Mouse (Mus musculus): ENCODE data around the gene Scgb2a2.
"Not testable (repeated sequence)": the region's sequence is repeated elsewhere in the genome, so short reads cannot be mapped to it uniquely, and the experiment has no call there.

Scgb2a2 gene

DNA sequence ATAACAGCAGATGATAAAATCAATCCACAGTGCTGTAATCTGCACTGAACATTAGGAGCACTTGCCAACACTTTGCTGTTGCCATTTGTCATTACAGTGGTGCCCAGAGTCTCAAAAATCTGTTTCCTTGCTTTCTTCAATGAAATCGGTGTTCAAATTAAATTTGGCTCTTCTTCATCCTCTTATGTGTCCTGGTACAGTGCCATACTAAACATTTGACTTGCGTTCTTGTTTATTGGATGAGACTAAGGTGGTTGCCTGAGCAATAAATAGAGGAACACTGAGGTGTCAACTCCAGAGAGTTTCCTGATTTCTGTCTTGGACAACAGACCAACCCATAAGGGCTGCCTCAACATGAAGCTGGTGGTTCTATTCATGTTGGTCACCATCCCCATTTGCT, at the start of gene Scgb2a2:
TSS of gene Scgb2a2 (plus strand) at position 301 of the 400 bp plus-strand sequence.
- DNase-seq (ENCODE audit: low spot score), result no peak

DNA sequence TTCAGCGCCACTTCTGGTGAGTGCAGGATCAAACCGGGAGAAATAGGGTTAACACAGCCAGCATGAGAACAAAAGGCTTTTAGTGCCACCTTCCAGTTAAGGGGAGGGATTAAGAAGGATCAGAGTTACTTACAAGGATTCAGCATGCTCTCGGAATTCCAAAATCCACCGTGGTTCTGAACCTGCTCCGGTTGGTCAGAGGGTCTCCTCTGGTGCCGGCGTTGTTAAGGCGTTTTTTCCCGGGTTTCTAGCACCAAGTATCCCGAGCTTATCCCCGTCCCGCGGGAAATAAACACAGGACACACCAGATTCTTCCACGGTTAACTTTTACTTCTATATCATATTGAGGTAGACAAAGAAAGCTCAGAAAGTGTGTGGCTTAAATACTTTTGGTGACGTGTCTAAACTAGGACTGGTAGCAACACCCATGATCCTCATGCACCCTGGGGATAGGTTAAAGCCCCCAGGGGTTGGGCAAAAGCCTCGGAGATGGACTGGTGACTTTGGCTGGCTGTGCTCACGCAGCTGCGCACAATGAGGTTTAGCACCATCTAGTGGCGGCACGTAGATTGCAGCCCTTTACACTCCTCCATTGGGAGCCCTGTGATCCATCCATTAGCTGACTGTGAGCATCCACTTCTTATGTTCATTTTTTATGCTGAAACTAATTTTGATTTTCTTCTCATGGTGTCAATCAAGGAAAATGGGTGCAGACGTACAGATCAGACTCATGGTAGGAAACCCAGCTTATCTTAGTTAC, 10.6 kb upstream of the Scgb2a2 start:
- peak; percentile 60 for DNase-seq (ENCODE audit: low spot score)

DNA sequence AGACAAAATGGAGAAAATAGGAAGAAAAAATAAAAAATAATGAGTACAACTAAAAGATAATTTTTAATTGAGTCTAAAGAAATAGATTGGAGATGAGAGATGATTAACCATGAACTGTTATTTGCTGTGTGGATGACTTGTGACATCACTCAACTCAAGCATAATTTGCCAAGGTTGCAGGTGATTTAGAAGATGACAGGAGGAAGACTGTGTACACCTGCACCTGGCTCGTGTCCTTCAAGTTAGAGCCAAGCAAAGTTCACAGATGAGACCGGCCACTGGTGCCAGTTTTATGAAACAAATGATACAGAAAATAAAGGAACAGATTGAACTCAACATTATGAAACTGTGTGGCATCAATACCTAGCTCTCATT, 10.0 kb upstream of the Scgb2a2 start:
- DNase-seq (ENCODE audit: low spot score), result no peak

DNA sequence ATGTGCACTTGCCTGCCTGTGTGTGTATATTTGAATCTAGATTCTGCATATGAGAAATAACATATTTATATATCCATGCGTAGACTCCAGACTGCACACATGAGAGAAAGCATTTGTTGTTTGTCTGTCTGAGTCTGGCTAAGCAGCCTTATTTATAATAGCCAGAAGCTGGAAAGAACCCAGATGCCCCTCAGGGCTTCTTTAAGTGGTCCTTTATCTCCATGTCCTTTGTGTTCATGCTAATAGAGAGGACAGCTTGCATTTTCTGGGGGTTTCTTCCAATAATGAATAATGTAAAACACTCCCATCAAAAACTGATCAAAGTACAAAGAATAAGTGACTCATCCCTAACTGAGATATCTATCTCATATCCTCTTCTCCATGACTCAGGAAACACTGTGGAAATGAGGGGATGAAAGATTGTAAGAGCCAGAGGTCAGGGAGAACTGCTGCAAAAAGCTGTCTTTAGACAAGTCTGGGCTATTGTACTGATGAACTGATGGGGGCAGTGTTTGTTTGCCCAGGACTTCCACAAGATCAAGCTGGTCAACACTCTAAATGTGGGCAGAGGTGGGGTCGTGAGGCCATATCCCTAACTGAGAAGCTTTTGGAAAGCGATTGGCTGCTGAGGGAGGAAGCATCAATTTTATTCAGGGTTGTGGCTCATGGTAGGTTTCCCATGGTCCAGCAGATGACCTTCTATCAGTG, 2.2 kb downstream of the Scgb2a2 start:
- DNase-seq (ENCODE audit: low spot score), result not testable (repeated sequence)

DNA sequence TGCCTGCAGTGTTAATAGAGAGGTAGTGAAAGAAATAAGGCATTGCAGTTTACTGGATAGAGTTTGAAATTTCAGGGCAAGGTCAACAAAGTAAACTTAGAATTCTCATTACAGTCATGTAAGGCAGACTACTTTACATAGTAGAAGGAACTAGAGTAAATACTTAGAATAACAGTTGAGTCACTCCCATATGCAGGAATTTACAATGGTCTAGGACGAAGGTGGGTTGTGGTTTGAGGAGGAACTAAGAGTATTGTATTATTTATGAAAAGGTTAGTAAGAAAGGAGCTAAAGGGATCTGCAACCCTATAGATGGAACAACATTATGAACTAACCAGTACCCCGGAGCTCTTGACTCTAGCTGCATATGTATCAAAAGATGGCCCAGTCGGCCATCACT, 13.5 kb downstream of the Scgb2a2 start:
- DNase-seq (ENCODE audit: low spot score), result not testable (repeated sequence)

DNA sequence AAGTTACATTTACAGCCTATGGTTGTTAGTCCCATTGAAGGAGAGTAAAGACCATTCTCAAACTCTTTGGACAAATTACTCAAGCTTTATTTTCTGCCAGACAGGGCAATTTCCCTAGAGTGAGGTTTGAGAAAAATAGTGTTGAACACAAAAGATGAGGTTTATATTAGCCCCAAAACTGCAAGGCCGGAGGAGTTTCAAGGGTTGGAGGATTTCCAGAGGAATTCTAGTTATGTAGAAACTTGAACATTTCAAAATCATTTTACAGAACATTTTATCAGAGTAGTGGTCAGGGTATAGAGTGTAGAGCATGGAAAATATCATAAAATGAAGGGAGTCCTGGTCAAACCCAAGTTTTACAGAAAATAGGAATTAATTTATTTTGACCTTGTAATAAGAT, 17.5 kb downstream of the Scgb2a2 start:
- DNase-seq (ENCODE audit: low spot score), result no peak

DNA sequence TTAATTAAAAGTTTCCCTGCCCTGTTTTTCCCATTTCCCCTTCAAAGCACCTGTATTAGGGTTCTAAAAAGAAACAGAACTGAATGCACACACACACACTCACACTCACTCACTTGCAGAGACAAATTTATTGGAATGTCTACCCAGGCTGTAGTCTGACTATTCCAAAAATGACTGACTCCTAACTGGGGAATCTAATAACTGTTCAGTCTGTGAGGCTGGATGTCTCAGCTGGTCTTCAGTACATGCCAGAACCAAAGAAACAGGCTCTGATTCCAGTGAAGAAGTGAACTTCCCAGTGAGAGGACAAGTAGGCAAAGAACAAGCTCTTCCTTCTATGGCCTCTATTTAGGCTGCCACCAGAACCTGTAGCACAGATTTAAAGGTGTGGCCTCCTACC, 18.1 kb downstream of the Scgb2a2 start:
- DNase-seq (ENCODE audit: low spot score), result no peak

DNA sequence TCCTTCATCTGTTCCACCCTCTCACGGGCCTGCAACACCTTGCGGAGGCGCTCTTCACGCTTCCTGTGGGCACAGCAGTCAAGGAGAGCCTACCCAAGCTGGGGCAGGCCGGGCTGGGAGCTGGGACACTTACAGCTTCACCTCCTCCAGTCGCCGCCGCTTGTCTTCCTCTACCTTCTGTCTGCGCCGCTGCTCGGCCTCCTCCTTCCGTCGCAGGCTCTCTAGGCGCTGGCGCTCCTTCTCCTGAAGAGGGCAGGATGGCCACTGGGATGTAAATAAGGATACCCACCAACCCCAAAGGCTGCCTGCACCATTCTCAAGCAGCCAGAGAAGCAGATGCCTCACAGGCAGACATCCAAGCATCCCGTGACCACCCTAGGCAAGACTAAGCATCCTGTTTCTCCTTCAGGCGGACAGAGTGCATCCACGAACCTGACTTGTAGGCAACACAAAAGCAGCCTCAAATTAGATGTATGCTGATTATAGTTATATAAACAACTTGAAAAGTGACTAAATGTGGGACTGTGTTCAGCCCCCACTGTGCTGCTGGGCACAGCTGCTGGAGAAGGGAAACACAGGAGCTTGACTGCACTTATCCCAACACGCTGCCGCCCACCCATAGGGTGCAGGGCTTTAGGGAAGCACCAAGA, 30.9 kb downstream of the Scgb2a2 start:
- DNase-seq (ENCODE audit: low spot score), result no peak

DNA sequence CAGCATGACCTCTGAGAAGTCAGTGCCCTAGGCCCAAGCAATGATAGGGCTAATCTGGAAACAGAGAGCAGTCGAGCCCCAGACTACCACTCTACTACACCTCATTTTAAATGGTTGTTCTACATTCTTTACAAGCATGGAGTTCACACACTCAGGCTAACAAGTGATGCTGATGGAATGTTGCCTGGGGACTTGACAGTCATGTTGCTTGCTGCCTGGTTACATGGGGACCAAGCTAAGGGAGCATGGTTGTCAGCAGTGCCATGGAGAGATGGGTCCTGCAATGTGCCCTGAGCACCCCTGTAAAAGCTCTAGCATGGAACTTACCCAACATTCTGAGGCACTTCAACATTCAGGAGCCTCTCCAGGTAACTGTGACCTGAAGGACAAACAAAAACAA, 39.0 kb downstream of the Scgb2a2 start:
- no peak for DNase-seq (ENCODE audit: low spot score)

DNA sequence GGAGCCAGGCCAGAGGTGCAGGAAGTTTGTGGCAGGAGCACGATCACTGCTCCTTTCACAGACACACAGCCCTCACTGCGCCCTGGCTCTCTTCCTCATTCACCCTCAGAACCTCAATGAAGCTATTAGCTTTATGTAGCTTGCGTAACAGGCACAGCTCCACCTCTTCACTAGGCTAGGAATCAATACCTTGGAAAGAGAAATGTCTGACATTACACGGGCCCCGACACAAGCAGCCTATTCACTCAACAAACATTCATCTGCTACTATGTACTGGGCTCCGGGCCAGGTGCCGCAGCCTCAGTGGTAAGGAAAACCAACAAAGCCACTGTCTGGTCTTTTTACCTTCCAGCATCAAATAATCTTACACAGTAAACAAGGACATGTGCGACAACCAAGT, 39.4 kb downstream of the Scgb2a2 start:
- DNase-seq (ENCODE audit: low spot score), result no peak

DNA sequence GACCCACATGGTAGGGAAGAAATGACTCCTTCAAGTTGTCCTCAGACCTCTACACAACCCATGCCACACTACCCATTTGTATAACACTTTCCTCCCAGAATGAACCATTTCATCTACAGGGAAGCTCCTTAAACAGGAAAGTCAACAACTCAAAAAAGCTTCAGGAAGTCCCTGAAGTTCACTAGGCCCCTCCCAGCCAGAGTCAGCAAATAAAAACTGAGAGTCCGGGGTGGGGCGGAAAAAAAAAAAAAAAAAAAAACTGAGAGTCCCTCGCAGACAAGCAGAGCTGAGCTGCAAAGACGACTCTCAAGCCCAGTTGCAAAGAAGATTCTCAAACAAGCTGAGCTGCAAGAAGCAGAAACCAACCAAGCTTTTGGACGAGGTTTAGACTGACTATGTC, 48.7 kb downstream of the Scgb2a2 start:
- DNase-seq (ENCODE audit: low spot score), result no peak

DNA sequence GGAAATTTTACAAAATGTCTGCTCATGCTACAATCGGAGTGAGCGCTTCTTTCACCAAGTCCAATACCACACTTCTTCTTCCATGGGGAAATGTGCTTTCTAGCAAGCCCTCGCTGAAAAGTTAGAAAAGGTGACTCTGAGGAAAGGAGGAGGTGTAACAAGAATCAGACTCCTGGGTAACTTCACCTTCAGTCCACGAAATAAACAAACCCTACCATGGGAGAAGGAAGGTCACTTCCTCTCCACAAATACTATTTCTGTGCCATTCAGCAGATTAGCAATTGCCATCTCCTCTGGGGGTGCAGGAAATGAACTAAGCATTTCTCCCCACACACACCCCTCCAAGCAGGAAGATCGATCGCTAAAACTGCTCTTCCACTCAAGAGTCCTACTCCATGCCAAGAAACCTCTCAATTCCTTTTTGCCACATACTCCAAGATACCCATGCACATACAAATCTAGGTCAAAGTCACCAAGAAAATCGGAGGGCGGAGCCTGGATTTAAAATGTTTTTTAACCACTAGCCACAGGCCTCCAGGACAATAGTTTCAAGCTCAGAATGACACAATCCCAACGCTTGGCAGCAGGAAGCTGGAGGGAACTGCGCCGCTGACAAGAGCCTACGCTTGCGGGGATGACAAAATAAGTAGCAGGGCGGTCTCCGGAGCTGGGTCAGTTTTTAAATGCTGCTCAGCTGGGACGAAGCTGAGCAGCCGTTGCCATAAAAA, 51.1 kb downstream of the Scgb2a2 start:
- DNase-seq (ENCODE audit: low spot score), result no peak

DNA sequence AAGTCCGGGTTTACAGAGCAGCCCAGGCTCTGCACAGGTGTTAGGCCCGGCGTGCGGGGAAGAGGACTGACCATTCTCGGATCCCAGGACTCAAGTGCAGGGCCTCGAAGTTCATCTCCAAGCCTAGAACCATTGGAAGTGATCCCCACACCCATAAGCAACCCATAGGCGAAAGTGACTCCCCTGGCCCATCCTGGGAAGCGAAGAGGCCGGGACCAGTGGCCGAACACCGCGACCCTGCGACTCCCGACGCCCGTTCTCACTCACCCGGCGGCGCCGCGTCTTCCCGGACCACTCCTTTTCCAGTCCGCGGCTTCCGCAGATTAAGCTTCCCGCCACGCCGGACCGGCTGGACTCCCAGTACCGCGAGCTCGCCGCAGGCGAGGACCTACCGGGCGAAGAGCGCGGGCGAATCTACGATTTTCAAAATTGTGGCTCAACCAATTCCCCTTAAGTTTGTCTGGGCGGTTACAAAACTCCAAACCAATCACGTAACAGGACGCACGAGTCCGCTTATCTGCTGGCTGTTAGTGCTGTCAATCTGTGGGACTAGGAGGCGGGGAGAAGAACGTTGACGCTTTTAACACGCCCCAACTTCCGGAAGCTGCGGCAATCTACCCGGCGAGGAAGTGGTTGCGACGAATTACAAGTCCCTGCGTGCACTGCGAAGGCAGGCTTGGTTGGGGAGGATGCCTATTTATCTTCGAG, 51.9 kb downstream of the Scgb2a2 start, which contains the start of gene Incenp:
TSS of gene Incenp (minus strand) at position 480 of the 708 bp plus-strand sequence.
- DNase-seq (ENCODE audit: low spot score), result peak; percentile 86

DNA sequence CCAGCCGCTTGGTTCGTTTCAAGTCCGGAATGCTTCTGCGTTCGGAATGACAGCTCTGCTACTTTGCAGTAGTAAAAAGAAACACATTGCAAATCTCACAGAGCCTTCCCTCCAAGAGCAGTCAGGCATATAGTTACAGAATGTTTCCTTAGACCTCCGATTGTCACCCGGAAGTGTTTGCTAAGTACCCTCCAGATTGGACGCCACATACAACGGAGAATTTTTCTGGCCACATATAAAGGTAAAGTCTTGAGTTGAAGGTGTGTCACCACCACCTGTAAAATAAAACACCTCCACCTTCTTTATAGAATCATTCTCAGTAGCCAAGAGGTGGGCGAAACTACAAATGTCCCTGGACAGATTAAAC, 52.4 kb downstream of the Scgb2a2 start:
- DNase-seq (ENCODE audit: low spot score), result no peak

DNA sequence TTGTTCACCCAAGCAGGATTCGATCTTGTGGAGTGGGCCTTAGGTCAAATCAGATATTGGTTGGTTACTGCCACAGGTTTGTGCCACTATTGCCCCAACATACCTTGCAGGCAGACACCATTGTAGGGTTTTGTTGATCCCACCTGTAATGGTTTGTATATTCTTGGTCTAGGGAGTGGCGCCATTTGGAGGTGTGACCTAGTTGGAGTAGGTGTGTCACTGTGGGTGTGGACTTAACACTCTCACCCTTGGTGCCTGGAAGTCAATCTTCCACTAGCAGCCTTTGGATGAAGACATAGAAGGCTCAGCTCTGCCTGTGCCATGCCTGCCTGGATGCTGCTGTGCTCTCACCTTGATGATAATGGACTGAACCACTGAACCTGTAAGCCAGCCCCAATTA, 53.3 kb downstream of the Scgb2a2 start:
- DNase-seq (ENCODE audit: low spot score), result not testable (repeated sequence)
